Mouse (Mus musculus): Measurements from ENCODE around the gene Eci3. TPM values are rescaled to one million over a fixed set of nuclear protein-coding genes. Genes with fewer than 3 reads are reported as not detected.

Gene Eci3
- polyA plus RNA-seq, 1 experiment: not detected

GRCm38 (mm10) chr13:34916520-34917167, 47.0 kb downstream of the Eci3 start:
- no peak overlapping the region for H3K27ac ChIP-seq (ENCODE audit: control insufficient read depth, insufficient read depth, low read depth, low read length)
- 0 out of 2 replicates have a peak, but pooled peaks have one; percentile 3 for TF ChIP-seq CTCF (IDR thresholded peaks at IDR 0.05; ENCODE audit: control insufficient read depth, insufficient read depth, insufficient replicate concordance, low read depth, low read length)
- TF ChIP-seq POLR2A (IDR thresholded peaks at IDR 0.05; ENCODE audit: control insufficient read depth, low read depth, low read length): no peak; the same call in 1 of the 2 replicates
- H3K4me3 ChIP-seq (ENCODE audit: control insufficient read depth, low read depth, low read length): peak overlapping the region; percentile 77
- H3K27me3 ChIP-seq (ENCODE audit: control insufficient read depth, insufficient read depth, low read length): no peaks in the 10 kb centered on the region
- peaks cover 5% of the 10 kb centered on the region for H3K4me1 ChIP-seq (ENCODE audit: control insufficient read depth, insufficient read depth, low read length)
- no peaks in the 10 kb centered on the region for H3K36me3 ChIP-seq (ENCODE audit: control insufficient read depth, insufficient read depth, low read length)

GRCm38 (mm10) chr13:34914614-34915013, 49.0 kb downstream of the Eci3 start:
- Histone ChIP-seq H3K27ac (ENCODE audit: control insufficient read depth, insufficient read depth, low read depth, low read length) (no peak overlapping the region), H3K4me3 (ENCODE audit: control insufficient read depth, low read depth, low read length) (peak overlapping the region; percentile 44; the same call in 1 of the 2 replicates), H3K4me1 (ENCODE audit: control insufficient read depth, insufficient read depth, low read length) (peaks cover 5% of the 10 kb centered on the region), H3K27me3 (ENCODE audit: control insufficient read depth, insufficient read depth, low read length) (no peaks in the 10 kb centered on the region), H3K36me3 (ENCODE audit: control insufficient read depth, insufficient read depth, low read length) (no peaks in the 10 kb centered on the region)
- TF ChIP-seq POLR2A (IDR thresholded peaks at IDR 0.05; ENCODE audit: control insufficient read depth, low read depth, low read length): no peak
- TF ChIP-seq CTCF (IDR thresholded peaks at IDR 0.05; ENCODE audit: control insufficient read depth, insufficient read depth, insufficient replicate concordance, low read depth, low read length): no peak

Other genes starting within 250 kb of the Eci3 start
- gene Fam50b, start 229.0 kb downstream of the Eci3 start, polyA plus RNA-seq (2012; rRNA removed): 228 and 274 TPM in 2 replicates
- 9.4 and 10.6 TPM in 2 replicates for gene Prpf4b, start 88.5 kb downstream of the Eci3 start, polyA plus RNA-seq (2012; rRNA removed)
- gene Fam217a, start 39.5 kb downstream of the Eci3 start, polyA plus RNA-seq (2012; rRNA removed): 119 and 125 TPM in 2 replicates
- gene 4933417A18Rik, start 39.4 kb downstream of the Eci3 start, polyA plus RNA-seq (2012; rRNA removed): 68.0 and 84.4 TPM in 2 replicates
- gene Eci2, start 63.3 kb upstream of the Eci3 start, polyA plus RNA-seq (2012; rRNA removed): 10.2 TPM in 2 replicates

Data from testis, adult 2 months (tissue).